Mouse (Mus musculus): Measurements from ENCODE around the gene Twsg1. TPM values are rescaled to one million over a fixed set of nuclear protein-coding genes. Genes with fewer than 3 reads are reported as not detected.
"Not testable (repeated sequence)": the region's sequence is repeated elsewhere in the genome, so short reads cannot be mapped to it uniquely, and the experiment has no call there.

Twsg1 gene
- total RNA-seq (2021), result 10 to 100 TPM; 29.0 to 32.7 TPM
- long read RNA-seq, experiment 1, full-length matches to known transcripts, result 33 of 41 reads
- long read RNA-seq, experiment 1, partial matches to known transcripts, result 3 of 41 reads
- long read RNA-seq, experiment 1, other reads (novel, unspliced or antisense), result 5 of 41 reads
- long read RNA-seq, experiment 2, full-length matches to known transcripts, result 33 of 43 reads
- long read RNA-seq, experiment 2, partial matches to known transcripts, result 3 of 43 reads
- long read RNA-seq, experiment 2, other reads (novel, unspliced or antisense), result 7 of 43 reads

GRCm38 (mm10) chr17:65950622-65951404 is at the start of gene Twsg1:
Gene Twsg1, minus strand, starts transcription at chr17:65951226.
- peak; percentile 95 for DNase-seq

DNA sequence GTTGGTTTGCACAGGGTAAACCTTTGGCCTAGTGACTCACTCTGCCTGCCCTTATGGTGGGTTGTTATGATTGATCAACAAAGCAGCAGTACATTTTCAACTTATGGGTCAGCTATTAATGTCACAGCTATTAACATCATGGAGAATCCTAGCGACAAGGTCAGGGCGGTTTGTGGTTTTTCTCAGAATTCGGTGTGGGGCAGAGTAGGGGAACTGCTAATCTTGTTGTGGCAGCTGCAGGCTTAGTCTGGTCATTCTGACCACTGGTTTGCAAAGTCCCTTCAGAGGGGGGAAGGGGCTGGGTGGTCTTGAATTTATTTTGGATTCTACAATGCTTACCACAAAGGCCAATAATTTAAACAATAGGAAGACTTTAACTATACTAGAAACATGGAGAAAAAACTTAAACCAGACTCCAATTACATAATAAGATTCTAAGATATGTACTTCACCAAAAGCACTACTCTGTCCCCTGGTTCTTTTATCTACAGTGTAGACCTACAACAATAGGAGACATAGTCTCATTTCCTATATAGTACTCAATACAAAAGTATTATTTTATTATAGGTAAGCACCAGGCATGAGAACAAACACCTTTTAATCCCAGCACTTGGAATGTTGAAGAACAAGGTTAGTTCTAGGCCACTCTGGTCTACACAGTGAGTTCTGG is 37.3 kb upstream of the Twsg1 start:
- DNase-seq, result no peak

- DNase-seq, result not testable (repeated sequence)
Observed at GRCm38 (mm10) chr17:65976720-65977119, 25.7 kb upstream of the Twsg1 start.

GRCm38 (mm10) chr17:65967751-65968150 is 16.7 kb upstream of the Twsg1 start:
- no peak for DNase-seq

DNA sequence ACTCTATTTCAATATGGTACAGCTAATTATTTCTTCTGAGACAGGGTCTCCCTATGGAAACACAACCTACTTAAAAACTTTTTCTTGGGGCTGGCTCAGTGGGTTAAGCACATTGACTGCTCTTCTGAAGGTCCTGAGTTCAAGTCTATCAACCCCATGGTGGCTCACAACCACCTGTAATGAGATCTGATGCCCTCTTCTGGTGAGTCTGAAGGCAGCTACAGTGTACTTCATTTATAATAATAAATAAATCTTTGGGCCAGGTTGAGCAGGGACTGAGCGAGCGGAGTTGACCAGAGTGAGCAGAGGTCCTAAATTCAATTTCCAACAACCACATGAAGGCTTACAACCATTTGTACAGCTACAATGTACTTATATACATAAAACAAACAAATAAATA is 11.2 kb upstream of the Twsg1 start:
- no peak for DNase-seq

DNA sequence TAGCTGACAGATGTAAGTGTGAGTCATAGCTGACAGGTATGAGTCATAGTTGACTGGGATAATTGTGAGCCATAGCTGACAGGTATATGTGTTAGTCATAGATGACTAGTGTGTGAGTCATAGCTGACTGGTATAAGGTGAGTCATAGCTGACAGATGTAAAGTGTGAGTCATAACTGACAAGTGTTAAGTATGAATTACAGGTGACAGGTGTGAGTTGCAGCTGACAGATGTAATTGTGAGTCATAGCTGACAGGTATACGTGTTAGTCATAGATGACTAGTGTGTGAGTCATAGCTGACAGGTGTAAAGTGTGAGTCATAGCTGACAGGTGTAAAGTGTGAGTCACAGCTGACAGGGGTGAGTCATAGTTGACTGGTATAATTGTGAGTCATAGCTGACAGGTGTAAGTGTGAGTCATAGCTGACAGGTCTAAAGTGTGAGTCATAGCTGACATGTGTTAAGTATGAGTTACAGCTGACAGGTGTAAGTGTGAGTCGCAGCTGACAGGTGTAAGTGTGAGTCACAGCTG is 10.6 kb upstream of the Twsg1 start:
- DNase-seq, result no peak

- no peak for DNase-seq
Observed at GRCm38 (mm10) chr17:65959011-65959410, 8.0 kb upstream of the Twsg1 start.

DNA sequence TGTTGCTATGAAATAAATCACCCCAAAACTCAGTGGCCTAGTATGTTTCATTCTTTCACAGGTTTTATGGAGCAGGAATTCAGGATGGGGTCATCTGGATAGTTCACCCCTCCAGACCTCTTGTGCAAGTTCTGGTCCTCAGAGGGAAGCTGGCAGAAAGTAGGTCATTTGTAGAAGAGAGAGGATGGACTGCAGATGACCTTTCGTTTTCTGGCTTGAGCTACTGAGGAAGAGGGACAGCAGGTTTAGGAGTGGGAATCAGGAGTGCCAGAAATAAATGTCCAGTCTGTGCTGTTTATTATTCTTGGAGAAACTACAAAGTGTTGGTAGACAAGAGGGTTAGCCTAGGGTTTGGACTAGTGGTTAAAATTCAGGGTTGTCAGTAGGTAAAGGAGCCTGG is 7.3 kb upstream of the Twsg1 start:
- DNase-seq, result no peak

GRCm38 (mm10) chr17:65957782-65958325 is 6.8 kb upstream of the Twsg1 start:
- DNase-seq, result no peak

DNA sequence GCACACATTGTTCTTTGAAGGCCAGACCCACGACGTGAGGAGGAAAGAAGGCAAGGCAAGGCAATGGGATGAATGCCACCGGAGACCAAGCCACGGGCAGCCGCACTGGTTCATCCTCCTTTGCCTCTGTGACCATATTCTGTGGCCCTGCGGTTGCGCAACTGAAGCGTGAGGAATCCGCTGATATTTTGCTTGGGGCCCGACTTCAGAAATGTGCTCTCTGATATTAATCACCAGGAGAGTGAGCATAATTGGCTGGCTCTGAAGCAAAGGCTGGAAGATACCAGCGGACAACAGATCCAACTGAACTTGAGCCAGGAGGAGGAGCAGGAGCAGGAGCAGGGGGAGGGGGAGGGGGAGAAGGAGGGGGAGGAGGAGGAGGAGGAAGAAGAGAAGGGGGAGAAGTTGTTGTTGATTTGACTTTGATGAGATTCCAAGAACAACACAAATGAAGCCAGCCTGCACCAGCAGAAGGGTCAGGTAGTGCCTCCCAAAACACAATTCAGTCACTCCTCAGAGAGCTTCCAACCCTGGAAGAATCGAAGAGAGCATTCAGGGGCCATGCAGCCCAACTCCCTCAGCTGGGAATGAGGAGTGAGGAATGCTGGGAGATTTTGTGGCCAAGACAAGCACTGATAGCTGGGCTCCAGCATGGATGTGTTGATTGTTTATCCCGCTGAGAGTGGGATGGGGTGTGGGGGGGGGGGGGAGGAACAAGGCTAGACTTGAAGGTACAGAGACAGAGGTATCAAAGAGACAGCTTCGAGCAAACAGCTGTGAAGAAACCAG is 6.2 kb upstream of the Twsg1 start:
- DNase-seq, result no peak

DNA sequence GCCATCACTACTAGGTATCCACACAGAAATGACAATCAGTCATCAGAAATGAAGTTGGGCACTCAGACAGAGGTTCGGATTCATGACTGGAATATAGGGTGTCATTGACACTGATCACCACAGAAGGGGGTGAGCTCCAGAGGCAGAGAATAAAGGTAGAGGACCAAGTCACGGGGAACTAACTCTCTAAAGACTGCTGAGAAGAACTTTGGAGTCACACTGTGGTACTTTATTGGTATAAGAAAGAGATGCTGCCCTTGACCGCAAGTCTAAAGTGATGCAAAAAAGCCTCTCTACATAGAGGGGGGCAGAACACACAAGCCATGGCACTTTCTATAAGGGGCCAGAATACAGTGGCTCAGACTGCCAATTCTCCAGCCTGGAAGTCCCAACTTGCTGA is 5.1 kb upstream of the Twsg1 start:
- no peak for DNase-seq

GRCm38 (mm10) chr17:65953959-65954358 is 2.9 kb upstream of the Twsg1 start:
- DNase-seq, result no peak

DNA sequence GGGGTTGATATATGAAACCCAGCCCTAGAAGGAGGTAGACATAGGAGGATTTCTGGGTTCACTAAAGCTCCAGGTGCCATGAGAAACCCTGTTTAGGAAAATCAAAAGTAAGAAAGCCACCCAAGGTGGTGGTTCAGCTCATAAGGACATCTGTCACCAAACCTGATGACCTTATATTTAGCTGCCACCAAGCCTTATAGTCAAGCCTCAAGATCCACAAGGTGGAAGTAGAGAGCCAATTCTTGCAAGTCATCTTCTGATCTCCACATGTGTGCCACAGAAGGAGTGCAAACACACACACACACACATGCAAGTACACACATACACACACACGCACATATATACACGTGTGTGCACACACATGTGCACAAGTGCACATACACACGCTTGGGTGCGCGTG is 1.1 kb upstream of the Twsg1 start:
- DNase-seq, result no peak

GRCm38 (mm10) chr17:65950183-65950582 is 843 bp downstream of the Twsg1 start:
- DNase-seq, result no peak

DNA sequence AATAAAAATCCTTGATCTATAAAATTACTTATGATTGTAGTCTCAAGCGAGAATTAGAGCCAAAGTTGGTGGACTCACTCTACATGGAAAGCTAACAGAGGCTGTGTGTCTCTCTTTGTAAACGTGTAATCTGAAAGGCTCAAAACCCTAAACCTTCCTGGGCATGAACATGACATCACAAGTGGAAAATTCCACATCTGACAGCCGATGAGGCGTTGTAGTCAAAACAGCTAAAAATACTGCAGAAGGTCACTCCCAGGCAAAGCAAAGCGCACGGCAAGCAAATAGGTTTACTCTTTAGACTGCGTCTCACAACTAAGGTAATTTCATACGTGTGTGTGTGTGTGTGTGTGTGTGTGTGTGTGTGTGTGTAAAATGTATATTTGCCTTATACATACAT is 3.7 kb downstream of the Twsg1 start:
- no peak for DNase-seq

DNA sequence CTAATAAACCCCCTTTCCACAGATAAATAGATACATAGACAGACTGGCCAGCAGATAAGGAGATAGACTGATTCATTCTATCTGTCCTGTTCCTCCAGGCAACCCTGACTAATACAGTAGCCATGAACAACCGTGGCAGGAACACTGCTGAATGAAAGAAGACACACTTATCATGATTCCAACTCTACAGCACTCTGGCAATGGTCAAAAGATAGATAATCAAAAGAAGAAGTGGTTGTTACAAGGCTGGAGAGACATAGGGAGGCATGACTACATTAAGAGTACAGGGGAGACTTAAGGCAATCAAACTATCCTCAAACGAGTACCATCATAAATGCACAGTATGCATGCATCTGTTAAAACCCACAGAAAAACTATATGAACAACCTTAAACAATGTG is 5.6 kb downstream of the Twsg1 start:
- DNase-seq, result no peak

- no peak for DNase-seq
Observed at GRCm38 (mm10) chr17:65942394-65942793, 8.6 kb downstream of the Twsg1 start.

- no peak for DNase-seq
Observed at GRCm38 (mm10) chr17:65941275-65941674, 9.8 kb downstream of the Twsg1 start.

GRCm38 (mm10) chr17:65940221-65940620 is 10.8 kb downstream of the Twsg1 start:
- DNase-seq, result no peak

- DNase-seq, result no peak
Observed at GRCm38 (mm10) chr17:65939461-65940192, 11.4 kb downstream of the Twsg1 start.

DNA sequence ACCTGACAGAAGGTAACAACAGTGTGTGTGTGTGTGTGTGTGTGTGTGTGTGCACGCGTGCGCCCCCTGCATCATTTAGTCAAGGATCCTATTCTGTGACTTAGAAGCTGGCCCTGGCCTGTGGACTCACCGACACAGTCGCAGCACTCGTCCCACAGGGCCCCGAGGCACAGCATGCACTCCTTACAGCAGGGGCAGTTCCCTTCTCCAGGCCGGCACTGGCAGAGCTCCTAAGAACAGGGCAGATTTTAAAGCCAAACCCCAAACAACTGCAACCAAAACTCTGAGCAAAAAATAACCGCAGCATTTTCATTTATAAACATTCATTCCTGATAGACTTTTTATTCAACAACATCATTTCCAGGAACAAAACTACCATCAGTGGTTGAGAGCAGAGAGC is 13.4 kb downstream of the Twsg1 start:
- no peak for DNase-seq

Measured in gastrocnemius, postnatal 10 days (tissue).